Mouse (Mus musculus): ENCODE results near the gene Psg16. TPM values are rescaled to one million over a fixed set of nuclear protein-coding genes. Genes with fewer than 3 reads are reported as not detected.
"Not testable (repeated sequence)": the region's sequence is repeated elsewhere in the genome, so short reads cannot be mapped to it uniquely, and the experiment has no call there.

The Psg16 gene
- polyA plus RNA-seq, 1 experiment from 2014 or later, result 0.11 TPM

DNA sequence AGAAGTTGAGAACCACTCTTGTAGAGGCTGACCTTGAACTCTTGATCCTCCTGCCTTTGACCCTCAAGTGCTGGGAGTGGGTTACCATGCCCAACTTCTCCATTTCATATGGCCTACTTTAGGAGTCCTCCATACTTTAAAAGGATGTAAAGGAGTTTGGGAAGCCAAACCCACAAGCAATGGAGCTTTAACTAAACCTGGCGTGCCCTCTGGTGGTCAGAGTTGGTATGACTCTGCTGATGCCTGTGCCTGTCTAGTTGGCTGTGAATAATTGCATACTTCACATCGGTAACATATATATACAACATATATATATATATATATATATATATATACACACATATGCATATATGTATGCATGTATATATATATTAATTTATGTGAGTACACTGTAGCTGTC, 7.4 kb upstream of the Psg16 start:
- Histone ChIP-seq H3K9me3 (replicated peaks; ENCODE audit: control insufficient read depth, low read length) (no peaks in the 10 kb centered on the region), H3K27me3 (ENCODE audit: control insufficient read depth, insufficient read depth, low read length) (no peaks in the 10 kb centered on the region), H3K27ac (replicated peaks; ENCODE audit: low read depth, low read length) (no peak overlapping the region), H3K9ac (replicated peaks; ENCODE audit: low read length) (no peak overlapping the region), H3K36me3 (replicated peaks; ENCODE audit: control insufficient read depth, insufficient read depth, low read depth, low read length) (no peaks in the 10 kb centered on the region), H3K4me1 (ENCODE audit: control insufficient read depth, insufficient read depth, low read length) (no peaks in the 10 kb centered on the region), H3K4me3 (ENCODE audit: low read depth, low read length) (no peak overlapping the region), H3K4me2 (ENCODE audit: low read depth, low read length) (no peak overlapping the region)
- DNase-seq (ENCODE audit: low spot score), result peak; percentile 89
- 11% methylated on average over 2 of the region's 2 CpGs for WGBS
- no peak for ATAC-seq (replicated peaks; ENCODE audit: insufficient number of reproducible peaks, low FRiP score, low TSS enrichment, low read depth)

- H3K4me1 ChIP-seq (ENCODE audit: control insufficient read depth, insufficient read depth, low read length), result no peaks in the 10 kb centered on the region
- H3K9ac ChIP-seq (replicated peaks; ENCODE audit: low read length), result no peak overlapping the region
- no peaks in the 10 kb centered on the region for H3K36me3 ChIP-seq (replicated peaks; ENCODE audit: control insufficient read depth, insufficient read depth, low read depth, low read length)
- no peaks in the 10 kb centered on the region for H3K9me3 ChIP-seq (replicated peaks; ENCODE audit: control insufficient read depth, low read length)
- H3K27me3 ChIP-seq (ENCODE audit: control insufficient read depth, insufficient read depth, low read length), result no peaks in the 10 kb centered on the region
- no peak overlapping the region for H3K4me2 ChIP-seq (ENCODE audit: low read depth, low read length)
- H3K4me3 ChIP-seq (ENCODE audit: low read depth, low read length), result no peak overlapping the region
- ATAC-seq (replicated peaks; ENCODE audit: insufficient number of reproducible peaks, low FRiP score, low TSS enrichment, low read depth) (no peak), DNase-seq (ENCODE audit: low spot score) (no peak)
- H3K27ac ChIP-seq (replicated peaks; ENCODE audit: low read depth, low read length), result no peak overlapping the region
Measured at GRCm38 (mm10) chr7:17067000-17067399, 6.8 kb upstream of the Psg16 start.

- not testable (repeated sequence) for H3K27ac ChIP-seq (replicated peaks; ENCODE audit: low read depth, low read length); H3K4me3 ChIP-seq (ENCODE audit: low read depth, low read length); H3K4me2 ChIP-seq (ENCODE audit: low read depth, low read length); H3K27me3 ChIP-seq (ENCODE audit: control insufficient read depth, insufficient read depth, low read length); DNase-seq (ENCODE audit: low spot score); H3K9ac ChIP-seq (replicated peaks; ENCODE audit: low read length); ATAC-seq (replicated peaks; ENCODE audit: insufficient number of reproducible peaks, low FRiP score, low TSS enrichment, low read depth); H3K9me3 ChIP-seq (replicated peaks; ENCODE audit: control insufficient read depth, low read length); H3K4me1 ChIP-seq (ENCODE audit: control insufficient read depth, insufficient read depth, low read length); H3K36me3 ChIP-seq (replicated peaks; ENCODE audit: control insufficient read depth, insufficient read depth, low read depth, low read length)
- 73% methylated on average over 5 of the region's 5 CpGs for WGBS
Measured at GRCm38 (mm10) chr7:17067651-17068050, 6.2 kb upstream of the Psg16 start.

DNA sequence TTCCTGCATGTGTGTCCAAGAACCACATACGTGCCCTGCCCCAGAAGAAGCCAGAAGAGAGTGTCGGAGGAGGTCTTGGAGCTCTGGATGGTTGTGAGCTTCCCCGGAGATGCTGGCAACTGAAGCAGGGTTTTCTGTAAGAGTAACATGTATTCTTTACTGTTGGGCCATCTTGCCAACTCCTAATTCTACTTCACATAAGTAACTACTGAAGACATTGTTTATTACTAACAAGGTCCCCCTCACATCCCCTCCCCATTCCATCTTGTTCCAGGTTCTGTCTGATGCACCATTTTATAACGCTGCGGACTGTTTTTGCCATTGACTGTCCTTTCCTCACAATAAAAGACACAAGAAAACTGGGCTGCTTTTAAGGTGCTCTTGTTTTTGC, 332 bp upstream of the Psg16 start:
- no peaks in the 10 kb centered on the region for H3K4me1 ChIP-seq (ENCODE audit: control insufficient read depth, insufficient read depth, low read length)
- H3K4me3 ChIP-seq (ENCODE audit: low read depth, low read length), result no peak overlapping the region
- H3K4me2 ChIP-seq (ENCODE audit: low read depth, low read length), result no peak overlapping the region
- no peak overlapping the region for H3K27ac ChIP-seq (replicated peaks; ENCODE audit: low read depth, low read length)
- no peak overlapping the region for H3K9ac ChIP-seq (replicated peaks; ENCODE audit: low read length)
- H3K27me3 ChIP-seq (ENCODE audit: control insufficient read depth, insufficient read depth, low read length), result no peaks in the 10 kb centered on the region
- ATAC-seq (replicated peaks; ENCODE audit: insufficient number of reproducible peaks, low FRiP score, low TSS enrichment, low read depth) (no peak), DNase-seq (ENCODE audit: low spot score) (no peak)
- WGBS, result 60% methylated on average over 5 of the region's 5 CpGs
- H3K36me3 ChIP-seq (replicated peaks; ENCODE audit: control insufficient read depth, insufficient read depth, low read depth, low read length), result no peaks in the 10 kb centered on the region
- no peaks in the 10 kb centered on the region for H3K9me3 ChIP-seq (replicated peaks; ENCODE audit: control insufficient read depth, low read length)

DNA sequence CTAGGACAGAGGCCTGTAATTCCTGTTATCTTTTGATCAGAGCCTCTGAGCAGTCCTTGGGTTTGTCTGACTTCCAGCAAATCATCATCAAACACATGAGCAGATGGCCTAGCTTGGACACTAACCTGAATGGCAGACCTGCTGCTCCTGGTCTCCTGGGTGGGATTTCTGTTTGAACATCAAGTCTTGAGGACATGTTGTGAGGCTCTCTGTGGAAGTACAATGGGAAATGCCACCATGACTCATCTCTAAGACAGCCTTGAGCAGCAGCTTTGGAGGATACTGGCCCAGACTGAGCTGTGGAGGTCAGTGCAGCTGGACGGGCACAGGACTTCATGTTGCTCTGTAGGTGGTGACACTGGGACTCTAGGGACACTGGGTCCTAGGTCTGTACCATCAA, 2.7 kb downstream of the Psg16 start:
- no peaks in the 10 kb centered on the region for H3K27me3 ChIP-seq (ENCODE audit: control insufficient read depth, insufficient read depth, low read length)
- H3K27ac ChIP-seq (replicated peaks; ENCODE audit: low read depth, low read length), result no peak overlapping the region
- WGBS, result 93% methylated on average over 1 of the region's 1 CpGs
- H3K4me1 ChIP-seq (ENCODE audit: control insufficient read depth, insufficient read depth, low read length), result no peaks in the 10 kb centered on the region
- H3K4me2 ChIP-seq (ENCODE audit: low read depth, low read length), result no peak overlapping the region
- DNase-seq (ENCODE audit: low spot score) (no peak), ATAC-seq (replicated peaks; ENCODE audit: insufficient number of reproducible peaks, low FRiP score, low TSS enrichment, low read depth) (no peak)
- H3K9ac ChIP-seq (replicated peaks; ENCODE audit: low read length), result no peak overlapping the region
- no peak overlapping the region for H3K4me3 ChIP-seq (ENCODE audit: low read depth, low read length)
- H3K36me3 ChIP-seq (replicated peaks; ENCODE audit: control insufficient read depth, insufficient read depth, low read depth, low read length), result no peaks in the 10 kb centered on the region
- H3K9me3 ChIP-seq (replicated peaks; ENCODE audit: control insufficient read depth, low read length), result no peaks in the 10 kb centered on the region

DNA sequence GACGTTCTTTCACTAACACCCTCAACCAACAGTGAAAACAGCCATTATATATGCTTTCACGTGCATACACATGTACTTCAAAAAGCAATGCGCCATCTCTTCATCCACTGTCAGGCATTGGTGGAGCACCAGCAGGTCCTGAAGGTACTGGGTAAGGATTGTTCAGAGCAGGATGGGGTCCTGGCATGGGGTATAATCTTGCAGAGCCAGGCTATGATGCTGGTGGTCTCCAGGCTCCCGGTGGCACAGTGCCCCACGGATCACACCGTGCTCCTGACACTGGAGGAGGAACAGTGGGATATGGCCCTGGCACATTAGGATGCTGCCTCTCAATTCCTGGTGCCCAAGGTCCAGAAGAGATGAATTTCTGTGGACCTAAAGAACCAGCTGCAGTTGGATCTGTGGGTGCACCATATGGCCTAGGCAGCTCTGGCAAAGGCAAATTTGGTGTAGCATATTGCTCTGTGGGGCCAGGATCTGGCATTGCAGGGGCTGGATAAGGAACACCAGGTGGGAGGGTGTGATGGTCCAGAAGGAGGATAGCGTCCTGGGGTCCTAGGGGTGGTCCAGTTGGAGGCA, 4.3 kb downstream of the Psg16 start:
- H3K27me3 ChIP-seq (ENCODE audit: control insufficient read depth, insufficient read depth, low read length), result no peaks in the 10 kb centered on the region
- ATAC-seq (replicated peaks; ENCODE audit: insufficient number of reproducible peaks, low FRiP score, low TSS enrichment, low read depth), result no peak; the same call in 1 of the 2 replicates
- H3K9me3 ChIP-seq (replicated peaks; ENCODE audit: control insufficient read depth, low read length), result no peaks in the 10 kb centered on the region
- H3K36me3 ChIP-seq (replicated peaks; ENCODE audit: control insufficient read depth, insufficient read depth, low read depth, low read length), result no peaks in the 10 kb centered on the region
- H3K4me1 ChIP-seq (ENCODE audit: control insufficient read depth, insufficient read depth, low read length), result no peaks in the 10 kb centered on the region
- H3K4me2 ChIP-seq (ENCODE audit: low read depth, low read length), result no peak overlapping the region
- no peak overlapping the region for H3K9ac ChIP-seq (replicated peaks; ENCODE audit: low read length)
- H3K27ac ChIP-seq (replicated peaks; ENCODE audit: low read depth, low read length), result no peak overlapping the region
- WGBS, result 86% methylated on average over 7 of the region's 7 CpGs
- H3K4me3 ChIP-seq (ENCODE audit: low read depth, low read length), result no peak overlapping the region
- no peak for DNase-seq (ENCODE audit: low spot score)

- Histone ChIP-seq H3K4me1 (ENCODE audit: control insufficient read depth, insufficient read depth, low read length) (no peaks in the 10 kb centered on the region), H3K4me2 (ENCODE audit: low read depth, low read length) (no peak overlapping the region), H3K36me3 (replicated peaks; ENCODE audit: control insufficient read depth, insufficient read depth, low read depth, low read length) (no peaks in the 10 kb centered on the region), H3K27ac (replicated peaks; ENCODE audit: low read depth, low read length) (no peak overlapping the region), H3K27me3 (ENCODE audit: control insufficient read depth, insufficient read depth, low read length) (no peaks in the 10 kb centered on the region), H3K9ac (replicated peaks; ENCODE audit: low read length) (no peak overlapping the region), H3K4me3 (ENCODE audit: low read depth, low read length) (no peak overlapping the region), H3K9me3 (replicated peaks; ENCODE audit: control insufficient read depth, low read length) (no peaks in the 10 kb centered on the region)
- ATAC-seq (replicated peaks; ENCODE audit: insufficient number of reproducible peaks, low FRiP score, low TSS enrichment, low read depth), result no peak
- DNase-seq (ENCODE audit: low spot score), result no peak
- WGBS, result 82% methylated on average over 4 of the region's 4 CpGs
Measured at GRCm38 (mm10) chr7:17082766-17083165, 8.9 kb downstream of the Psg16 start.

DNA sequence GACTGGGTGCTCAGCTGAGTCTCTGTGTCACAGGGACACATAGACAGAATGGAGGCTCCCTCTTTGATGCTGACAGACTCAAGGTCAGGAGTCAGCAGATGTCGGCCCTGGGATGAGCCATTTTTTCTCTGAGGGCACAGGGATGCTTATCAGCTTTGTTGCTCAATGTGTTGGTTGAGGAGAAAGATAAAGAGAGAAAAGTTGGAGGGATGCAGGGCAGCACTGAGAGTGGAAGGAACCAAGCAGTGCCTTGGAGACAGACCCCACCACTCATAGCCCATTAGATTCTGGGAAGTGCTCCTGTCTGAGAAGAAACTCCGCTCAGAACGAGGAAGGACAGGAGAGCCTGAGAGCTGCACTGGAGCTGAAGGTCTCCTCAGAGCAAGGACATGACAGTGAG, 13.9 kb downstream of the Psg16 start:
- Histone ChIP-seq H3K27ac (replicated peaks; ENCODE audit: low read depth, low read length) (no peak overlapping the region), H3K36me3 (replicated peaks; ENCODE audit: control insufficient read depth, insufficient read depth, low read depth, low read length) (no peaks in the 10 kb centered on the region), H3K4me2 (ENCODE audit: low read depth, low read length) (no peak overlapping the region), H3K4me1 (ENCODE audit: control insufficient read depth, insufficient read depth, low read length) (no peaks in the 10 kb centered on the region), H3K9me3 (replicated peaks; ENCODE audit: control insufficient read depth, low read length) (no peaks in the 10 kb centered on the region; the same call in 1 of the 2 replicates), H3K4me3 (ENCODE audit: low read depth, low read length) (no peak overlapping the region), H3K9ac (replicated peaks; ENCODE audit: low read length) (no peak overlapping the region), H3K27me3 (ENCODE audit: control insufficient read depth, insufficient read depth, low read length) (no peaks in the 10 kb centered on the region)
- ATAC-seq (replicated peaks; ENCODE audit: insufficient number of reproducible peaks, low FRiP score, low TSS enrichment, low read depth) (no peak), DNase-seq (ENCODE audit: low spot score) (no peak)
- WGBS, result 70% methylated on average over 3 of the region's 3 CpGs
